Mouse (Mus musculus): ENCODE results near the gene Nf1. TPM values are rescaled to one million over a fixed set of nuclear protein-coding genes. Genes with fewer than 3 reads are reported as not detected.

Gene Nf1
- polyA plus RNA-seq, 1 experiment from 2014 or later, result 8.9 TPM

DNA sequence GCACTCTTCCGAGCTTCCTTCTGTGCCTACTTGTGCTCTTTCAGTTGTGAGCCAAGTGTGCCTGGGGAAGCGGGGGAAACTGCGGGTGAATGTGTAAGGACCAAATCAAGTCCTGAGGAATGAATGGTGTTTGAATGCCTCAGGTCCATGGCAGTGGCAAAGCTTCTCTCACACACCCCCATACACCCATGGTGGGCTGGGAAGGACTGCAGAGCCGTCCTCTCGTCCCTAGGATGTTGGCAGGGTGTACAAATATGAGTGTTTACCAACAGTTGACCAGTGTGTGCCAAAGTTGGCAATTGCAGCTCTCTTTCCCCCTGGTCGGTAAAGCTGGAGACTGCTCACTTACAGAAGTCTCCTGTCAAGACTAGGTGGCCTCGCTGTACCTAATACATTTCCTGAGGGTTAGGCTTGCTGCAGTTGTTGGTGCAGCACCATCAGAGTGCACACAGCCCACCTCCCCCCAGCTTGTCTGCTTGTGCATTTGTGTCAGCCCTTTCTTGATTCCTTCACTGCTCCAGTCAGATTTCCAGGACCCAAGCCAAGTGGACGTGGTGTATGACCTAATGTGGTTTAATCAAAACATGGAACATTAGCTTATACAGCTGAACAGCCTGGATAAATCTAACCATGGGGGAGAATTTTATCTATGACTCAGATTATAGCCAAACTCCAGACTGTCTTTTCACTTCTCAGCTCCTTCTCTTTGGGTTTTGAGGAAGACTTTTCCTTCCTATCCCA lies 194.6 kb downstream of the Nf1 start:
- WGBS, result 88% methylated on average over 8 of the region's 8 CpGs
- Histone ChIP-seq H3K36me3 (peaks cover 14% of the 10 kb centered on the region), H3K4me2 (replicated peaks) (no peak overlapping the region), H3K4me1 (no peaks in the 10 kb centered on the region), H3K27ac (no peak overlapping the region), H3K27me3 (no peaks in the 10 kb centered on the region), H3K9me3 (replicated peaks) (no peaks in the 10 kb centered on the region), H3K9ac (no peak overlapping the region), H3K4me3 (no peak overlapping the region)
- no peak for ATAC-seq (ENCODE audit: low FRiP score)

DNA sequence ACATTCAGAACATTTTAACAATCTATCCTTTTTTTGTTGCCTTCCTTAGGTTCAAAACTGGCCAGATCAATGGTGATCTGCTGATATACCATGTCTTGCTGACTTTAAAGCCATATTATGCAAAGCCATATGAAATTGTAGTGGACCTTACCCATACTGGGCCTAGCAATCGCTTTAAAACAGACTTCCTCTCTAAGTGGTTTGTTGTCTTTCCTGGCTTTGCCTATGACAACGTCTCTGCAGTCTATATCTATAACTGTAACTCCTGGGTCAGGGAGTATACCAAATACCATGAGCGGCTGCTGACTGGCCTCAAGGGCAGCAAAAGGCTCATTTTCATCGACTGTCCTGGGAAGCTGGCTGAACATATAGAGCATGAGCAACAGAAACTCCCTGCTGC lies 196.1 kb downstream of the Nf1 start:
- Histone ChIP-seq H3K9ac (no peak overlapping the region), H3K4me1 (no peaks in the 10 kb centered on the region), H3K4me2 (replicated peaks) (no peak overlapping the region), H3K36me3 (peaks cover 19% of the 10 kb centered on the region), H3K27ac (no peak overlapping the region), H3K4me3 (no peak overlapping the region), H3K9me3 (replicated peaks) (no peaks in the 10 kb centered on the region), H3K27me3 (no peaks in the 10 kb centered on the region)
- WGBS, result 90% methylated on average over 4 of the region's 4 CpGs
- no peak for ATAC-seq (ENCODE audit: low FRiP score)

DNA sequence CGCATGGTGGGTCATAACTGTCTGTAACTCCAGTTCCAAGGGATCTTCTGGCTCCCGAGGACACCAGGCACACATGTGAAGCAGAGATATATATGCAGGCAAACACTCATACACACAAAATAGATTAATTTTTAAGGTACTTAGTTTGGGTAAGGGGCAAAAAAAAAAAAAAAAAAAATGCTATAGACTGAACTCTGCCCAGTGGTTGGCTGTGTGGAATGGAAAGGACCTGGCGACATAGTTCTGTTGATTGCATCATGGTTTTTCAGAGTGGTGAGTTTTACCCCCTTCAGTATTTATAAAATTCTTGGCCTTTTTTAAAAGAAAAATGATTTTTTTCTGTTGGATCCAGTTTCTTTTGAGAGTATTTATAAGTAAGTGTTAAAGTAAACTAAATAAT lies 196.8 kb downstream of the Nf1 start:
- Histone ChIP-seq H3K9me3 (replicated peaks) (no peaks in the 10 kb centered on the region), H3K27me3 (no peaks in the 10 kb centered on the region), H3K4me2 (replicated peaks) (no peak overlapping the region), H3K27ac (no peak overlapping the region), H3K9ac (no peak overlapping the region), H3K36me3 (peaks cover 23% of the 10 kb centered on the region), H3K4me3 (no peak overlapping the region), H3K4me1 (no peaks in the 10 kb centered on the region)
- WGBS, result 98% methylated on average over 3 of the region's 3 CpGs
- ATAC-seq (ENCODE audit: low FRiP score), result no peak

DNA sequence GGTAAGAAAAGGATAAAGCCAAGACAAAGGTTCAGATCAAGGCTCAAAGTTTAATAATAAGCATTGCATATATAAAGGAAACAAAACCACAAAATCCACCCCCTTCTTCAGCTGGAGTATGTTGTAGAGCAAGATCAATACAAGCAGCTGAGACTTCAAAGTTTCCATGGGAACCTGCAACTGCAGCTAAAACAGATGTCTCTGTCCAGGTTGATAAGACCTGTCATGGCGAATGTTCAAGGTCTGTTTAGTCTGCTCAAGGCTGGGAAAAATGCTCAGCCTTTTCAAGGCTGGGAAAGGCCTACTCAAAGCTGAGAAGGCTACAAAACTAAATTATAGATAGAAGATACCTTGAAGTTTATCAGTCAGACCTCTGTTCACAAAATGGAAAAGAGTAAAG lies 213.1 kb downstream of the Nf1 start:
- Histone ChIP-seq H3K36me3 (peaks cover 85% of the 10 kb centered on the region), H3K9me3 (replicated peaks) (no peaks in the 10 kb centered on the region), H3K9ac (no peak overlapping the region), H3K4me3 (no peak overlapping the region), H3K4me2 (replicated peaks) (no peak overlapping the region), H3K27me3 (no peaks in the 10 kb centered on the region), H3K27ac (no peak overlapping the region), H3K4me1 (no peaks in the 10 kb centered on the region)
- ATAC-seq (ENCODE audit: low FRiP score), result no peak
- WGBS, result 76% methylated on average over 1 of the region's 1 CpGs

DNA sequence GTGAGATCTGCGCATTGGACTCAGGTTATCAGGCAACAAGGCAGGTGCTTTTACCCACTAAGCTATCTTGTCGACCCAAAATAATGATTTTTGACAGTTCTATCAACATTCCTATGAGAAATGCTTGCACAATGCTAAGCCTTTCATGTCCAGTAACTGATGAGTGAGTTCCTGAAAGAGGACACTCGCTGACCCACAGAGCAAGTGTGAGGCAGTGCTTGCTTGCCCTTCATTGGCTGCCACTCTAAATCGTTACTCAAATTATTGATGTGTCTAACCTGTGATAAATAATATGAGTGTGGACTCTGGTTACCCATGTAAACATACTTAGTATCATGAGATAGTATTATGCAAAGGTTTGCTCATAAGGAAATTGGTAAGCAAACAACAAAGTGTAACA lies 221.0 kb downstream of the Nf1 start:
- peaks cover 67% of the 10 kb centered on the region for H3K36me3 ChIP-seq
- H3K27me3 ChIP-seq, result no peaks in the 10 kb centered on the region
- 94% methylated on average over 4 of the region's 4 CpGs for WGBS
- H3K27ac ChIP-seq, result no peak overlapping the region
- no peak overlapping the region for H3K4me2 ChIP-seq (replicated peaks)
- H3K9ac ChIP-seq, result no peak overlapping the region
- ATAC-seq (ENCODE audit: low FRiP score), result no peak
- no peak overlapping the region for H3K4me3 ChIP-seq
- H3K9me3 ChIP-seq (replicated peaks), result no peaks in the 10 kb centered on the region
- H3K4me1 ChIP-seq, result no peaks in the 10 kb centered on the region

DNA sequence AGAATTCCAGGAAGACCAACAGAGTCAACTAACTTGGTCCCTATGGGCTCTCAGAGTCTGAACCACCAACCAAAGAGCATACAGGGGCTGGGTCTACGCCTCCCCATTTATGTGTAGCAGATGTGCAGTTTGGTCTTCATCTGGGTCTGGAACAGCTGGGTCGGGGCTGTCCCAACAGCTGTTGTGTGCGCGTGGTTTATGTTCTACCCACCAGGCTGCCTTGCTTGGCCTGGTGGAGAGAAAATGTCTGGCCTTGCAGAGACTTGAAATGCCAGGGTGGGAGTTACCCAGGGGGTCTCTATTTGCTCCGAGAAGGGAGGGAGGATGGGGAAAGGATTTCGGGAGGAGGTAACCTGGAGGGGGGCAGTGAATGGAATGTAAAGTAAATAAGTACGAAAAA lies 224.0 kb downstream of the Nf1 start:
- no peak overlapping the region for H3K4me2 ChIP-seq (replicated peaks)
- no peaks in the 10 kb centered on the region for H3K9me3 ChIP-seq (replicated peaks)
- H3K4me1 ChIP-seq, result no peaks in the 10 kb centered on the region
- ATAC-seq (ENCODE audit: low FRiP score), result no peak
- H3K36me3 ChIP-seq, result peaks cover 69% of the 10 kb centered on the region
- H3K4me3 ChIP-seq, result no peak overlapping the region
- WGBS, result 94% methylated on average over 7 of the region's 7 CpGs
- H3K9ac ChIP-seq, result no peak overlapping the region
- H3K27me3 ChIP-seq, result no peaks in the 10 kb centered on the region
- H3K27ac ChIP-seq, result no peak overlapping the region

DNA sequence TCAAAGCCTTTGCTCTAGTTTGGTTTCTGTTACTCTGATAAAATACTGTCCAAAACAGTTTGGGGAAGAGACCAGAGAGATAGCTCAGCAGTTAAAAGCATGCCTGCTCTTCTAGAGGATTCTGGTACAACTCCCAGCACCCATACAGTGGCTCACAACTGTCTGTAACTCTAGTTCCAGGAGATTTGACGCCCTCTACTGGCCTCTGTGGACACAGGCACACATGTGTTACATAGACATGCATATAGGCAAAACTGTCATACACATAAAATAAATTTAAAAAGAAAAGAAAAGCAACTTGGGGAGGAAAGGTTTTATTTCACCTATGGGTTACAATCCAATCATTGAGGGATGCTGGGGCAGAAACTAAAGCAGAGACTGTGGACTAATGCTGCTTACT lies 227.5 kb downstream of the Nf1 start:
- 54% methylated on average over 1 of the region's 1 CpGs for WGBS
- Histone ChIP-seq H3K9me3 (replicated peaks) (no peaks in the 10 kb centered on the region), H3K36me3 (peaks cover 74% of the 10 kb centered on the region), H3K4me1 (no peaks in the 10 kb centered on the region), H3K4me3 (no peak overlapping the region), H3K27me3 (no peaks in the 10 kb centered on the region), H3K27ac (no peak overlapping the region), H3K9ac (no peak overlapping the region), H3K4me2 (replicated peaks) (no peak overlapping the region)
- ATAC-seq (ENCODE audit: low FRiP score), result no peak

DNA sequence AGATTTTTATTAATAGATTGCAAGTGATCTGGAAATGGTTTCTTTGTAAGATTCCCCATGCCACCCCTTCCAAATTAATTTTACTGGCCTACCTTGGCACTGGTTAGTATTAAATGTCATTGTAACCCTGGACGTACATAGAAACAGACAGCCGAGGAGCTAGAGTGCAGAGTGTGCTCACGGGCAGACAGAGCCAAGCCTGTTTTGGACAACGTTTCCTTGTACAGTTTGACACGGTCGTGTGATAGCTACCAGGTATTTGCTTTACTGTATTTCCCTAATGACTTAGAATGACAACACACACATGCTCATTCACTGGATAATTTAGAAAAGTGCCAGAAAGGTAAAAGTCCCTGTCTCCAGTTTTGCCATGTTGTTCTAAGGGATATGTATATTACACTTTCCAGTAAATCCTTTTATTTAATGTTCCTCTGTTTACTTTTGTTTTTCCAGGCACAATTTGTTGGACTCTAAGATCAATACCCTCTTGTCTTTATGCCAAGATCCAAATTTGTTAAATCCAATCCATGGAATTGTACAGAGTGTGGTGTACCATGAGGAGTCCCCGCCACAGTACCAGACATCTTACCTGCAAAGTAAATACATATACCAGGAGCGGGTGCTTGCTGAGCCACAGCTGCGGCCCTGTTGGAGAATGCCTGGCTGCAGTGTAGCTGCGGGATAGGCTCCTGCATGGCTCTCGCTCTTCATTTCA lies 228.9 kb downstream of the Nf1 start:
- Histone ChIP-seq H3K9ac (no peak overlapping the region), H3K4me2 (replicated peaks) (no peak overlapping the region), H3K4me3 (no peak overlapping the region), H3K27ac (no peak overlapping the region), H3K36me3 (peaks cover 66% of the 10 kb centered on the region), H3K27me3 (no peaks in the 10 kb centered on the region), H3K4me1 (no peaks in the 10 kb centered on the region), H3K9me3 (replicated peaks) (no peaks in the 10 kb centered on the region)
- 92% methylated on average over 11 of the region's 11 CpGs for WGBS
- ATAC-seq (ENCODE audit: low FRiP score), result no peak

DNA sequence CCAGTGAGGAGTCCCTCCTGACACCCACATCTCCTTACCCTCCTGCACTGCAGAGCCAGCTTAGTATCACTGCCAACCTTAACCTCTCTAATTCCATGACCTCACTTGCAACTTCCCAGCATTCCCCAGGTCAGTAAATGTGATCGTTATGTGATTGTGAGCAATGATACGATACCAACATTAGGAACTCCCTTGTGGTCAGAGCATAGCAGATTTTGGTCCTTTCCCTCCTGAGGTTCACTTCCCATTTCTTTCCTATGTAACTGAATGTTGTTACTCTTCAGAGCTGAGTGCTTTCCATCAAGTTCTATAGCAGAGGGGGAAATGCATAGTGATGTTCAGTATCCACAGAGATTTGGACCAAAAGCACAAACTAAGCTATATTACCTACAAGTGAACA lies 230.8 kb downstream of the Nf1 start:
- Histone ChIP-seq H3K27me3 (no peaks in the 10 kb centered on the region), H3K27ac (no peak overlapping the region), H3K9ac (no peak overlapping the region), H3K36me3 (peaks cover 75% of the 10 kb centered on the region), H3K4me1 (no peaks in the 10 kb centered on the region), H3K4me3 (no peak overlapping the region), H3K9me3 (replicated peaks) (no peaks in the 10 kb centered on the region), H3K4me2 (replicated peaks) (no peak overlapping the region)
- WGBS, result 95% methylated on average over 2 of the region's 2 CpGs
- no peak for ATAC-seq (ENCODE audit: low FRiP score)

DNA sequence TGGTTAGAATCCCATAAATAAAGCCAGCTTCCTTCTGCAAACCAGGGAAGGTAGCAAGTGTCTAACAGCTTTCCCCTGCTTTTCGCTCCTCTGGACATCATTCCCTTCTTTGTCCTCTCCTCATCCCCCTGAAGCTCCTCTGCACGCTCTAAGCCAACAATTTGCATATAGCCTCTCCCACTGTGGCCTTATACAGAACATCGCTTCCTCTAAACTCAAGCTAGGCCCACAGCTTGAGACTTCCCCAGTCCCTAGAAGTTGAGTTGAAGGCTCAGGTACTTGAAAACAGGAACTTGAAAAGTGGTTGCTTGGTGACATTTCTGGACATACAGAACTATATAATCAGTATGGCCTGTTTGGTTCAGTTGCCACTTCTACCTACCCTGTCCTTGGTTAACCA lies 234.3 kb downstream of the Nf1 start:
- Histone ChIP-seq H3K27ac (no peak overlapping the region), H3K9ac (no peak overlapping the region), H3K27me3 (no peaks in the 10 kb centered on the region), H3K4me1 (no peaks in the 10 kb centered on the region), H3K4me3 (no peak overlapping the region), H3K9me3 (replicated peaks) (no peaks in the 10 kb centered on the region), H3K4me2 (replicated peaks) (no peak overlapping the region), H3K36me3 (peaks cover 62% of the 10 kb centered on the region)
- WGBS, result 85% methylated on average over 3 of the region's 3 CpGs
- no peak for ATAC-seq (ENCODE audit: low FRiP score)

DNA sequence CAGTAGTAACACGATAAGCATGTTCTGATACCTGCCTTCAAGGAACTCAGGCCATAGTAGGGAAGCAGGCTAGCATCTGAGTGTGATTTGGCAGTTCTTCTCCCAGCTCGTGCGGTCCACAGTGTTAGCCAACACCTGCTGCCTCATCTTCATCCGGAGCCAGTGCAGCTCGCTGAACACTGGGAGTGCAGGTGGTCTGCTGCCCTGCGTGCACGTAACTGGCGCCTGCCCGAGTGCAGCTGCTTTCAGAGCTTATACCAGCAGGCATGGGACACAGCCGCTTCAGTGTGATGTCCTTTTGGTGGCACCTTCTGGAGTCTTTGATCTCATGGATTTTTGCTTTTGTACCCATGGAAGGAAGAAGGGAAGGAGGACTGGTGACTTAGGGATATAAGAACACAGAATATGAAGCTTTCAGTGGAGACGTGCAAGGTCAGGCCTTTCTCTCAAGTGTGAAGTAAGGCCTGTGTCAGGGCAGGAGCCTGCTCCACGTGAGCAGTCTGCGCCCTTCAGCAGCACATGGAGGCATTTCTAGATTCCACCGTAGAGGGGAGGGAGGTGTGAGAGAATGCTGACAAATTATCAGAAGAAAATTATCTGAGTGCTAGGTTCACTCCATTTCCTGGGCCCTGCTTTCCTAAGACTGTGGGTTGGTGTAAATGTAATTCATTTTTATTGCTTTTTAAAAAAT lies 236.0 kb downstream of the Nf1 start:
- Histone ChIP-seq H3K4me2 (replicated peaks) (no peak overlapping the region), H3K27ac (no peak overlapping the region), H3K36me3 (peaks cover 52% of the 10 kb centered on the region), H3K27me3 (no peaks in the 10 kb centered on the region), H3K9me3 (replicated peaks) (no peaks in the 10 kb centered on the region), H3K4me3 (no peak overlapping the region), H3K9ac (no peak overlapping the region), H3K4me1 (no peaks in the 10 kb centered on the region)
- ATAC-seq (ENCODE audit: low FRiP score), result no peak
- 92% methylated on average over 14 of the region's 14 CpGs for WGBS

DNA sequence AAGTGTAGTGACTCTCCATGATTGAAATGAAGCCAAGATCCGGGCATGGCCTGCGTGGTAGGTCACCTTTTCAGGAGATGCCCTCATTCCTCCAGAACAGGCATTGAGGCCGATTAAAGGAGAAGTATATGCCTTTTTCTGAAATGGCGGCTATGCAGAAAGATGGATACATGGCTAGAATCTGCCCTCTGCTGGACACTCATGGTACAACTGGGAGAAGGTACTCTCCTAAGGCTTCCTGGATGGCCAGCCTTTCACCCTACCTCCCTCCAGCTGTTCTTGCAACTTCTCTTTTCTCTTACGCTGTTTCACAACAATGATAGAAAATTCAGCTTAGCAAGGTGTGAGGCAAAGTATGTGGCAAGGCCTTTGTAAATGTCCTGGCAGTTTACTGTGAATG lies 238.2 kb downstream of the Nf1 start:
- peaks cover 41% of the 10 kb centered on the region for H3K36me3 ChIP-seq
- no peaks in the 10 kb centered on the region for H3K9me3 ChIP-seq (replicated peaks)
- ATAC-seq (ENCODE audit: low FRiP score), result no peak
- H3K4me1 ChIP-seq, result no peaks in the 10 kb centered on the region
- H3K27ac ChIP-seq, result no peak overlapping the region
- H3K27me3 ChIP-seq, result no peaks in the 10 kb centered on the region
- no peak overlapping the region for H3K9ac ChIP-seq
- no peak overlapping the region for H3K4me2 ChIP-seq (replicated peaks)
- whole genome bisulfite sequencing, result 52% methylated on average over 5 of the region's 5 CpGs
- H3K4me3 ChIP-seq, result no peak overlapping the region
